Mouse (Mus musculus) MEL (cell line): ENCODE data around the gene Arhgap42. TPM values are rescaled to one million over a fixed set of nuclear protein-coding genes. Genes with fewer than 3 reads are reported as not detected.

Experiments
- DNase-seq: peaks from one replicate; pipeline ENCODE4 v3.0.0; 2011; ENCODE audit warnings: low read depth, low spot score
- H3K27ac ChIP-seq: 2 replicates; pipeline ENCODE4 v1.5.1; 2012; ENCODE audit warnings: low read depth, mild to moderate bottlenecking, control low read depth, low read length, moderate library complexity; ENCODE audit not compliant: control insufficient read depth
- H3K27me3 ChIP-seq, 2 experiments: fragments of 150-350 bp in 1 of 2; sonication (generic) in 1 of 2; 2 replicates each; pipeline ENCODE4 v1.6.1; 2012; ENCODE audit warnings: low read length in 2 of 2, mild to moderate bottlenecking in 2 of 2, improper control_type of control experiment in 1 of 2, moderate library complexity in 1 of 2; ENCODE audit not compliant: insufficient read depth in 2 of 2, control insufficient read depth in 1 of 2
- H3K36me3 ChIP-seq, 2 experiments: 2 replicates each; pipeline ENCODE4 v1.6.1; 2012 to 2014; ENCODE audit warnings: low read length in 2 of 2, improper control_type of control experiment in 1 of 2, inconsistent platforms in 1 of 2, mild to moderate bottlenecking in 1 of 2; ENCODE audit not compliant: insufficient read depth in 2 of 2, control insufficient read depth in 1 of 2
- H3K4me1 ChIP-seq, 2 experiments: fragments of 150-350 bp in 1 of 2; sonication (generic) in 1 of 2; 2 replicates each; pipeline ENCODE4 v1.6.1; 2012; ENCODE audit warnings: low read length in 2 of 2, improper control_type of control experiment in 1 of 2, mild to moderate bottlenecking in 1 of 2; ENCODE audit not compliant: insufficient read depth in 2 of 2, control insufficient read depth in 1 of 2
- H3K4me3 ChIP-seq, 2 experiments: fragments of 150-350 bp in 1 of 2; sonication (generic) in 1 of 2; 2 replicates each; pipeline ENCODE4 v1.5.1; 2012; ENCODE audit warnings: low read depth in 2 of 2, low read length in 2 of 2, mild to moderate bottlenecking in 2 of 2, moderate library complexity in 2 of 2, control low read depth in 1 of 2, improper control_type of control experiment in 1 of 2; ENCODE audit not compliant: control insufficient read depth in 1 of 2, insufficient read depth in 1 of 2
- H3K79me2 ChIP-seq: 2 replicates; pipeline ENCODE4 v1.6.1; 2012; ENCODE audit warnings: mild to moderate bottlenecking, low read length, moderate library complexity; ENCODE audit not compliant: control insufficient read depth, poor library complexity, insufficient read depth
- H3K9ac ChIP-seq: 2 replicates; pipeline ENCODE4 v1.6.1; 2012; ENCODE audit warnings: low read depth, mild to moderate bottlenecking, control low read depth, low read length, moderate library complexity; ENCODE audit not compliant: control insufficient read depth, poor library complexity, severe bottlenecking
- H3K9me3 ChIP-seq: fragments of 150-350 bp; sonication (generic); replicated peaks from 2 replicates; pipeline ENCODE4 v1.6.1; 2012; ENCODE audit warnings: mild to moderate bottlenecking, low read length, improper control_type of control experiment, moderate library complexity; ENCODE audit not compliant: insufficient read depth
- CHD1 ChIP-seq: IDR thresholded peaks from 2 replicates; pipeline ENCODE4 v1.6.1; 2012; ENCODE audit warnings: low read depth, mild to moderate bottlenecking, inconsistent platforms, low read length, improper control_type of control experiment
- CTCF ChIP-seq, 3 experiments: IDR thresholded peaks in 2 of 3; conservative IDR thresholded peaks in 1 of 3; 2 replicates each; pipeline ENCODE4 v1.5.1; 2011 to 2012; ENCODE audit warnings: low read length in 3 of 3, low read depth in 2 of 3, mild to moderate bottlenecking in 2 of 3, improper control_type of control experiment in 1 of 3, inconsistent platforms in 1 of 3, mixed read lengths in 1 of 3, moderate library complexity in 1 of 3; ENCODE audit not compliant: control insufficient read depth in 1 of 3, insufficient read depth in 1 of 3, poor library complexity in 1 of 3, severe bottlenecking in 1 of 3
- E2F4 ChIP-seq: IDR thresholded peaks from 2 replicates; pipeline ENCODE4 v1.6.1; 2011; ENCODE audit warnings: low read depth, low read length, improper control_type of control experiment, borderline replicate concordance
- ETS1 ChIP-seq: IDR thresholded peaks from 2 replicates; pipeline ENCODE4 v1.6.1; 2012; ENCODE audit warnings: low read depth, mild to moderate bottlenecking, inconsistent platforms, low read length, improper control_type of control experiment, moderate library complexity
- GABPA ChIP-seq: IDR thresholded peaks from 2 replicates; pipeline ENCODE4 v1.6.1; 2012; ENCODE audit warnings: low read depth, mild to moderate bottlenecking, inconsistent platforms, low read length, improper control_type of control experiment, moderate library complexity
- GATA1 ChIP-seq: IDR thresholded peaks from 2 replicates; pipeline ENCODE4 v1.6.1; 2011; ENCODE audit warnings: low read depth, low read length, improper control_type of control experiment
- HCFC1 ChIP-seq: IDR thresholded peaks from 2 replicates; pipeline ENCODE4 v1.6.1; 2012; ENCODE audit warnings: low read depth, mild to moderate bottlenecking, inconsistent platforms, low read length, improper control_type of control experiment, moderate library complexity
- KAT2A ChIP-seq: conservative IDR thresholded peaks from 2 replicates; pipeline ENCODE4 v1.6.1; 2012; ENCODE audit warnings: low read depth, low read length, improper control_type of control experiment, inconsistent platforms
- MAFK ChIP-seq: IDR thresholded peaks from 2 replicates; pipeline ENCODE4 v1.6.1; 2011; ENCODE audit warnings: low read depth, mild to moderate bottlenecking, low read length, improper control_type of control experiment, borderline replicate concordance
- MAX ChIP-seq: IDR thresholded peaks from 2 replicates; pipeline ENCODE4 v1.6.1; 2011; ENCODE audit warnings: low read length, improper control_type of control experiment
- MYB ChIP-seq: IDR thresholded peaks from 2 replicates; pipeline ENCODE4 v1.6.1; 2011; ENCODE audit warnings: mild to moderate bottlenecking, low read depth, low read length, improper control_type of control experiment
- MYC ChIP-seq: IDR thresholded peaks from 2 replicates; pipeline ENCODE4 v1.6.1; 2011; ENCODE audit warnings: low read depth, mild to moderate bottlenecking, low read length, improper control_type of control experiment, moderate library complexity
- NELFE ChIP-seq: IDR thresholded peaks from 2 replicates; pipeline ENCODE4 v1.6.1; 2011; ENCODE audit warnings: low read depth, low read length, improper control_type of control experiment
- NRF1 ChIP-seq: IDR thresholded peaks from 2 replicates; pipeline ENCODE4 v1.6.1; 2014; ENCODE audit warnings: low read depth, mild to moderate bottlenecking, inconsistent platforms, low read length, improper control_type of control experiment, moderate library complexity; ENCODE audit not compliant: poor library complexity, insufficient read depth, severe bottlenecking
- POLR2A ChIP-seq, 2 experiments: IDR thresholded peaks; 2 replicates each; pipeline ENCODE4 v1.6.1; 2011 to 2012; ENCODE audit warnings: low read length in 2 of 2, mild to moderate bottlenecking in 2 of 2, control low read depth in 1 of 2, improper control_type of control experiment in 1 of 2, low read depth in 1 of 2, moderate library complexity in 1 of 2; ENCODE audit not compliant: control insufficient read depth in 1 of 2, insufficient read depth in 1 of 2, poor library complexity in 1 of 2
- POLR2AphosphoS2 ChIP-seq: IDR thresholded peaks from 2 replicates; pipeline ENCODE4 v1.6.1; 2011; ENCODE audit warnings: low read length, improper control_type of control experiment
- POLR2AphosphoS5 ChIP-seq: IDR thresholded peaks from 2 replicates; pipeline ENCODE4 v1.6.1; 2012; ENCODE audit warnings: low read depth, borderline replicate concordance, mild to moderate bottlenecking, inconsistent platforms, low read length, moderate library complexity, mixed read lengths
- SMC3 ChIP-seq: IDR thresholded peaks from 2 replicates; pipeline ENCODE4 v1.6.1; 2011; ENCODE audit warnings: low read depth, low read length, improper control_type of control experiment
- TAL1 ChIP-seq: IDR thresholded peaks from 2 replicates; pipeline ENCODE4 v1.6.1; 2012; ENCODE audit warnings: mild to moderate bottlenecking, inconsistent platforms, low read length, moderate library complexity, mixed read lengths
- TCF12 ChIP-seq: IDR thresholded peaks from 2 replicates; pipeline ENCODE4 v1.6.1; 2014; ENCODE audit warnings: low read depth, mild to moderate bottlenecking, inconsistent platforms, low read length, improper control_type of control experiment, moderate library complexity
- USF2 ChIP-seq, 2 experiments: IDR thresholded peaks; 2 replicates each; pipeline ENCODE4 v1.6.1; 2011 to 2012; ENCODE audit warnings: improper control_type of control experiment in 2 of 2, low read length in 2 of 2, borderline replicate concordance in 1 of 2, inconsistent platforms in 1 of 2, low read depth in 1 of 2, mild to moderate bottlenecking in 1 of 2; ENCODE audit not compliant: insufficient read depth in 1 of 2
- polyA plus RNA-seq, 2 experiments: library from polyadenylated mRNA; stranded (reverse) in 1 of 2; unstranded in 1 of 2; fragments of >175 nt in 1 of 2; fragments of >200 nt in 1 of 2; gene quantifications; 2 replicates each; pipeline versions ENCODE4 v1.2.1 to v1.2.4; 2012; ENCODE audit warnings: low replicate concordance in 2 of 2, low read depth in 1 of 2; ENCODE audit not compliant: insufficient read length in 2 of 2, insufficient read depth in 1 of 2, missing spikeins in 1 of 2
- total RNA-seq: library from RNA; depleted of rRNA; stranded (reverse); fragments of 300-350 nt; gene quantifications from 2 replicates; pipeline ENCODE4 v1.2.3, GENCODE M21; 2012

Arhgap42 gene
- total and polyA plus RNA-seq, 3 experiments = not detected

- TF ChIP-seq ETS1 (no peak), POLR2A (IDR thresholded peaks at IDR 0.05; ENCODE audit: control insufficient read depth in 1 of 2, insufficient read depth in 1 of 2, low read depth in 1 of 2, low read length in 2 of 2, poor library complexity in 1 of 2) (no peak), E2F4 (no peak), MYC (no peak), GABPA (no peak), CTCF (IDR thresholded peaks at IDR 0.05 in 2 of 3, conservative IDR thresholded peaks at IDR 0.05 in 1 of 3; ENCODE audit: control insufficient read depth in 1 of 3, insufficient read depth in 1 of 3, low read depth in 2 of 3, low read length in 3 of 3, poor library complexity in 1 of 3, severe bottlenecking in 1 of 3) (no peak), MAX (no peak), MAFK (no peak), NELFE (no peak)
- Histone ChIP-seq H3K9me3 (no peaks in the 10 kb centered on the region), H3K27me3 (no peaks in the 10 kb centered on the region), H3K4me1 (no peaks in the 10 kb centered on the region), H3K79me2 (no peaks in the 10 kb centered on the region), H3K36me3 (no peaks in the 10 kb centered on the region), H3K27ac (no peak overlapping the region), H3K4me3 (no peak overlapping the region), H3K9ac (no peak overlapping the region)
- no peak for DNase-seq
Measured at GRCm38 (mm10) chr9:9224837-9225236, 14.1 kb downstream of the Arhgap42 start.

- Histone ChIP-seq H3K79me2 (no peaks in the 10 kb centered on the region), H3K4me1 (no peaks in the 10 kb centered on the region), H3K4me3 (no peak overlapping the region), H3K9me3 (no peaks in the 10 kb centered on the region), H3K27me3 (no peaks in the 10 kb centered on the region), H3K27ac (no peak overlapping the region), H3K36me3 (no peaks in the 10 kb centered on the region), H3K9ac (no peak overlapping the region)
- DNase-seq = no peak
- no peak for TF ChIP-seq NRF1
- TF ChIP-seq KAT2A = no peak
- no peak for TF ChIP-seq TAL1
- TF ChIP-seq GATA1 = no peak
- no peak for TF ChIP-seq POLR2AphosphoS2
- no peak for TF ChIP-seq TCF12
- no peak for TF ChIP-seq MYC
- no peak for TF ChIP-seq ETS1
- TF ChIP-seq MYB = no peak
- no peak for TF ChIP-seq SMC3
Measured at GRCm38 (mm10) chr9:9223384-9223783, 15.5 kb downstream of the Arhgap42 start.

GRCm38 (mm10) chr9:9221950-9222486 is 16.9 kb downstream of the Arhgap42 start:
- no peaks in the 10 kb centered on the region for H3K79me2 ChIP-seq
- H3K9ac ChIP-seq = no peak overlapping the region
- no peaks in the 10 kb centered on the region for H3K4me1 ChIP-seq
- no peak overlapping the region for H3K4me3 ChIP-seq
- no peaks in the 10 kb centered on the region for H3K9me3 ChIP-seq
- H3K27ac ChIP-seq = no peak overlapping the region
- no peak for DNase-seq
- no peaks in the 10 kb centered on the region for H3K36me3 ChIP-seq
- no peak for TF ChIP-seq GATA1
- no peak for TF ChIP-seq MYB
- no peak for TF ChIP-seq TAL1
- no peak for TF ChIP-seq KAT2A
- no peak for TF ChIP-seq CHD1
- no peak for TF ChIP-seq POLR2AphosphoS2
- no peak for TF ChIP-seq HCFC1
- no peak for TF ChIP-seq USF2 (IDR thresholded peaks at IDR 0.05; ENCODE audit: borderline replicate concordance in 1 of 2, insufficient read depth in 1 of 2, low read depth in 1 of 2, low read length in 2 of 2)
- TF ChIP-seq POLR2AphosphoS5 = no peak
- H3K27me3 ChIP-seq = no peaks in the 10 kb centered on the region
